Comparison of ENCODE assay signal across 8 mouse cellular contexts in the genomic region with DNA sequence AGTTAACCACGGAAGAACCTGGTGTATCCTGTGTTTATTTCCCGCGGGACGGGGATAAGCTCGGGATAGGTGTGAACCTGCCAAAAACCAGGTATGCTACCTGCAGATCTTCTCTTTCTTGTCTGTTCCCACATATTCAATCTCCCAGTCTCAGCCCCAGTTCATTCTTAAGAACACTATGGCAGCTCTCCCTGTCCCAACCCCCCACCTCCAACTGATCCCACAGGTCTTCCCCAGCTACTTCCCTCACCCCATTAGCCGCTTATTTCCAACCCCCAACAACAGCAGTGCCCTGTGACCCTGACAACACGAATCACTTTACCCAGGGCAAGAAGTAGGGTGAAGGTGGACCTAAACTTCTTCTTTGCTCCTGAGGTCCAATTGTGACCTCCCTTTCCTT. TPM values are rescaled to one million over a fixed set of nuclear protein-coding genes. Genes with fewer than 3 reads are reported as not detected.
A peak's percentile ranks its signal among the peaks of the same experiment; 100 is the strongest.
DNase-seq lines count a peak whose midpoint lies in the region; ATAC-seq and TF ChIP-seq lines count a peak whose summit lies in the region.

No protein-coding gene starts in this region.

- no peak for TF ChIP-seq CTCF in lung, postnatal 0 days (IDR thresholded peaks at IDR 0.05)

- ATAC-seq in lung, postnatal 0 days, result no peak
- no peak for ATAC-seq in limb, embryonic 12.5 days (ENCODE audit: insufficient number of reproducible peaks, insufficient read depth, low FRiP score, low TSS enrichment, low read depth)

- 3% methylated on average over 7 of the region's 7 CpGs for WGBS in lung, postnatal 0 days
- 15% methylated on average over 7 of the region's 7 CpGs for WGBS in forebrain, embryonic 10.5 days
- WGBS in limb, embryonic 12.5 days, result 14% methylated on average over 7 of the region's 7 CpGs

- no peak overlapping the region for H3K9ac ChIP-seq in lung, postnatal 0 days (replicated peaks; ENCODE audit: low read depth)
- no peak overlapping the region for H3K9ac ChIP-seq in limb, embryonic 12.5 days (replicated peaks)

- no peak for TF ChIP-seq EP300 in lung, postnatal 0 days (IDR thresholded peaks at IDR 0.05)

- H3K27me3 ChIP-seq in lung, postnatal 0 days (replicated peaks; ENCODE audit: insufficient read depth, low read length), result no peaks in the 10 kb centered on the region
- H3K27me3 ChIP-seq in forebrain, embryonic 10.5 days (ENCODE audit: poor library complexity, severe bottlenecking), result no peaks in the 10 kb centered on the region
- H3K27me3 ChIP-seq in limb, embryonic 12.5 days, result no peaks in the 10 kb centered on the region

- H3K4me2 ChIP-seq in lung, postnatal 0 days (replicated peaks; ENCODE audit: low read depth, low read length), result peak overlapping the region; percentile 38
- H3K4me2 ChIP-seq in limb, embryonic 12.5 days, result peak overlapping the region; percentile 48

- no peak for DNase-seq in lung, postnatal 0 days (ENCODE audit: low spot score)
- DNase-seq in lung, postnatal 25 days (ENCODE audit: low spot score), result no peak
- no peak for DNase-seq in forebrain, embryonic 10.5 days (ENCODE audit: extremely low spot score, low spot score)
- peak; percentile 4 for DNase-seq in retina, postnatal 1 day
- DNase-seq in frontal cortex, postnatal 10 days (ENCODE audit: low spot score in 2 of 2), result no peak
- no peak for DNase-seq in right cerebral cortex, adult 2 months (ENCODE audit: low spot score in 2 of 2)
- DNase-seq in thymus, postnatal 25 days, result no peak

- no peaks in the 10 kb centered on the region for H3K4me1 ChIP-seq in lung, postnatal 0 days (ENCODE audit: insufficient read depth, low read depth, low read length)
- peaks cover 6% of the 10 kb centered on the region for H3K4me1 ChIP-seq in forebrain, embryonic 10.5 days
- no peaks in the 10 kb centered on the region for H3K4me1 ChIP-seq in limb, embryonic 12.5 days (replicated peaks)

- H3K9me3 ChIP-seq in lung, postnatal 0 days (ENCODE audit: low read length), result no peaks in the 10 kb centered on the region
- peaks cover 4% of the 10 kb centered on the region; the same call in 1 of the 2 replicates for H3K9me3 ChIP-seq in forebrain, embryonic 10.5 days
- H3K9me3 ChIP-seq in limb, embryonic 12.5 days, result no peaks in the 10 kb centered on the region

- no peak overlapping the region for H3K27ac ChIP-seq in lung, postnatal 0 days (ENCODE audit: low read length)
- peak overlapping the region; percentile 40; the same call in 1 of the 2 replicates for H3K27ac ChIP-seq in forebrain, embryonic 10.5 days
- no peak overlapping the region for H3K27ac ChIP-seq in limb, embryonic 12.5 days

- H3K36me3 ChIP-seq in lung, postnatal 0 days (ENCODE audit: insufficient read depth, low read length), result no peaks in the 10 kb centered on the region
- no peaks in the 10 kb centered on the region for H3K36me3 ChIP-seq in forebrain, embryonic 10.5 days (replicated peaks)
- H3K36me3 ChIP-seq in limb, embryonic 12.5 days, result no peaks in the 10 kb centered on the region

- H3K4me3 ChIP-seq in lung, postnatal 0 days (ENCODE audit: low read depth, low read length), result peak overlapping the region; percentile 3; the same call in 1 of the 2 replicates
- H3K4me3 ChIP-seq in forebrain, embryonic 10.5 days, result peak overlapping the region; percentile 37
- peak overlapping the region; percentile 19 for H3K4me3 ChIP-seq in limb, embryonic 12.5 days (replicated peaks)

RNA-seq across cellular contexts. Expression of a gene that starts 3.0 kb away (rescaled TPM):
- 2.0 TPM in 2 replicates for polyA plus RNA-seq in lung, postnatal 0 days (2015; fragmentation: Nextera tagmentation; extraction: Ambion mirVana)
- polyA plus RNA-seq in forebrain, embryonic 10.5 days (2016; fragmentation: Nextera tagmentation; extraction: Ambion mirVana), result 0.59 and 1.0 TPM in 2 replicates
- polyA plus RNA-seq in limb, embryonic 12.5 days (2016; fragmentation: Nextera tagmentation; extraction: Ambion mirVana), result 0.65 and 1.4 TPM in 2 replicates
